Mouse (Mus musculus): Measurements from ENCODE around the gene Glrx. TPM values are rescaled to one million over a fixed set of nuclear protein-coding genes. Genes with fewer than 3 reads are reported as not detected.
"Not testable (repeated sequence)": the region's sequence is repeated elsewhere in the genome, so short reads cannot be mapped to it uniquely, and the experiment has no call there.

The Glrx gene
- total RNA-seq, 4 experiments from 2014 or later: 48.1 to 55.0 (median 52.4) TPM

DNA sequence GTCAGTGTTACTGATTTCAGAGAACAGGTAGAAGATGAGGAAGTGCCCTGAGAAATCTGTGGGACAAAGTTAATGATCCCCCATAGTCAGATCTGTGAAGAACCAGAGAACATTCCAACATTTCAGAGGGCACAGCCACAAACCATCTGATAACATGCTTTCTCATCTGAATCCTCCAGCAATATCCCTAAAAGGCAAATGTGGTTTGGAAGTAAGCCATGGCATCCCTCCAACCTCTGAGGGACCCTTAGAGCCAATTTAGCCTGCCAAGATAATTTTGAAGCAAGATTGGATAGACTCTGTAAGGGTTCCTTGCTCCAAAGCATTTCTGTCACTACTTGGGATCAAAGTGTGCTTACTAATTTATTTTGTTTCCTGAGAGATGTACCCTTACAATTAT, 6.2 kb upstream of the Glrx start:
- no peak for DNase-seq (ENCODE audit: low spot score in 2 of 2)

DNA sequence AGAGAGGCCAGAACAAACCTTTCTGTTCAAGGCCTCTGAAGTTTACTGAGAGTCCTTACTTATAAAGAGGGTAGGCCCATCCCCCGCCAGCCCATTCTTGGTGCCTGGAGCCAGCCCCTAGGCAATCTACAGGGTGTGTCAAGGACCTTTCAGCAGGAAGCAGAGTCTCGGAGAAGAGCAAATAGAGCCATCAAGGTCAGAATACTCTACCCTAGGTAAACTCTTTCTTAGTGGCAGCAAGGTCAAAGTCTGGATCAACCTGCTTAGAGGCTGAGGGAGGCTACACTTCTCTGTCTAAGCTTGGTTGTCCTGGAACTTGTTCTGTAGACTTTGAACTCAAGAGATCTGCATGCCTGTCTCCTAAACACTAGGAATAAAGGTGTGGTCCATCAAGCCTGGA, 4.2 kb upstream of the Glrx start:
- no peak for DNase-seq (ENCODE audit: low spot score in 2 of 2)

DNA sequence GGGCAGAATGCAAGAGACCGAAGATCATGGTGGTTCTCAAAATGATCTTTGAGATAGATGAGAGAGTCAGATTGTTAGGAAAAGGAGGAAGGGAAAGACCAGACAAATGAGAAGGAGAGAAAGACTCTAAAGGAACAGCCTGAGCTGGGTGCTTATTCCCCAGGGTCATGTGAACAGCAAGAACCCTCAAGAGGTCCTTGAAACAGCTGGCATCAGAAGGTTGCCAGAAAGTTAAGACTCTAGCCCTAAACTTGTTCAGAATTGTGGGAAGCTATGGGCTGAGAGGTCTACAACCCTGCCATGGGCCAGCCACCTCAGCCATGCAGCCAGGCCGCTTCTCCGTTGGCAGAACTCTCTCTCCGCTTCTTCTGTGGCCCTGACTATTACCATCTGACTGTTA, 1.2 kb upstream of the Glrx start:
- no peak for DNase-seq (ENCODE audit: low spot score in 2 of 2)

DNA sequence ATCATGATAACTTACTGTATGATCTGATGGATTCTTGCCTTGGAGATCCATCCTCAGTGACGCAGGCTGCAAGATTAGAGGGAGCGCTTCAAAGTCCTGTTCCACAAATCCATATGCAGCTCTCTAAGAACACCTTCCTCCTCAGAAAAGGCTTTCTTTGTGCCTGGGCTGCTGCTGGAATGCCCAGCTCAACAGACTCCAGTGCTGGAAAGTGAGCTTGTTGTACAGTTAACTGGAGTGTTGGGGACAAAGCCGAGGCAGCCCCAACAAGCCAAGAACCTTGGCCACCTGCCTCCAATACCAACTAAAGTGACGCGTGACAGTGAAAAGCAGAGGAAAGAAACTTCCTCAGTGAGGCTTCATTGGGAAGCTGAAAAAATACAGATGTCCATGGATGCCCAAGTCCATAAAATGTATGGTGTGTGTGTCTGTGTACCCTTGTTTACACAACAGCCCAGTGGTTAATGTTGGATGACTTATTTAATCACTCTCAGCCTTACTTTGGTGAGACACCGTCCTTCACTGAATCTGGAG, 1.2 kb downstream of the Glrx start:
- DNase-seq (ENCODE audit: low spot score in 2 of 2): peak in 1 of 2 experiments; percentile 14

DNA sequence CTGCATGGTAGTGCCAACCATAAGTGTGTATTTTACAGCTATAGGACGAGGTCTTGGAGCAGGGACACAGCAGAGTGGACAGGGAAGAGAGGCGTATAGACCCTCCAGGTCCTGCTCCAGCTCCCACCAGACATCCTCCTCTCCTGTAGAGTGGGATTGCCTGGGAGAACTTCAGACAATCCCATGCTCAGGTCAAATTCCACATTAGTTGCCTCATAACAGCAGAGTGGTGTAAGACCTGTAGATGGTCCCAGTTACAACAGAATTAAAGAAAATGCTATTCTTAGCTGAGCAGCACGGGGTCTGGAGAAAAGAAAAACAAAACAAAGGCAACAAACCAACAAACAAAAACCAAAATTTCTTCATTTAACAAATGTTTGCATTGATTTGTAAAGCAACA, 2.3 kb downstream of the Glrx start:
- DNase-seq (ENCODE audit: low spot score in 2 of 2): no peak

DNA sequence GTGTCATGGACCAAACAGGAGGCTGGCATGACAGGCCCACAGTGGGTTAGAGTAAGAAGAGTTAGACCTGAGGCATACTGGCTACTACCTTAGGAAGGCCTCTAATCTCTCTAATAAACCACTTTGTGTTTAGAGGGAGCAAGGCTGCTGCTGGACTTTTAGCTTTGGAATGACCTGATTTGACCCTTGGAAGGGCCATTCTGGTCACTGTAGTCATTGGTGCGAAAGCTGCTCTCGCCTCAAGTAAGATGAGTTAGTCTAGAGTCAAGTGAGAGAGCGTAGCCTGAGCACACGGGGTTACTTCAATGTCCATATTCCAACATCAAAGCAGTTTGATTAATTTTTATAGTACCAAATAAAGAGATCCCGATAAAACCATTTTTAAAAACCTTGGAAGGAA, 3.7 kb downstream of the Glrx start:
- DNase-seq (ENCODE audit: low spot score in 2 of 2): no peak

DNA sequence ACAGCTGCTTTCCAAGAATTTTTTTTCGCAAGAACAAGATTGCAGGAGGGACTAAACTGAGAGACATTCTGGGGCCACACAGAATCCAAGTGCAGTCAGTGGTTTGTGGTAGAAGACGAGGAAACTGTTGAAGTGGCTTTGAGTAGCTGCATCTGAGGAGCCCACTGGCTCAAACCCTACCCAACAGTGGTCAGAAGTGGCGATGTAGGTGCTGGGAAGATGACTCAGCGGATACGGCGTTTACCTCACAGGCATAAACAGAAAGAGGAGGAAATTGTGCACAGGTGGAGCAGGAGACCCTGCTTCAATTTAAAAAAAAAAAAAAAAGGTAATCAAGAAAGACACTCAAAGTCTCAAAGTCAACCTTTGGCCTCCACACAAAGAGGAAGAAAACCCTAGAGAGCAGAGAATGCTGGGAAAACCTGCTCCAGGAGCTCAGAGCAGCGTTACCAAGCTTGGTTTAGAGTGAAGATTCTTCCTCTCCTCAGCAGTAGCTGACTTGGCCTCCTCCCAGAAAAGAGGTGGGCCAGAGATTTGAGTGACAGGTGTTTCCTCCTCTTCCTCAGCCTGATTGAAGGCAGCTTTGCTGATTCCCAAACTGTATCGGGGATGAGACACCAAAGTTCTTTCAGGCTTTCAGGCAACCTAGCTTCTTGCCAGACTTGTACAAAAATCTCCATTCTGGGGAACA, 4.5 kb downstream of the Glrx start:
- no peak for DNase-seq (ENCODE audit: low spot score in 2 of 2)

DNA sequence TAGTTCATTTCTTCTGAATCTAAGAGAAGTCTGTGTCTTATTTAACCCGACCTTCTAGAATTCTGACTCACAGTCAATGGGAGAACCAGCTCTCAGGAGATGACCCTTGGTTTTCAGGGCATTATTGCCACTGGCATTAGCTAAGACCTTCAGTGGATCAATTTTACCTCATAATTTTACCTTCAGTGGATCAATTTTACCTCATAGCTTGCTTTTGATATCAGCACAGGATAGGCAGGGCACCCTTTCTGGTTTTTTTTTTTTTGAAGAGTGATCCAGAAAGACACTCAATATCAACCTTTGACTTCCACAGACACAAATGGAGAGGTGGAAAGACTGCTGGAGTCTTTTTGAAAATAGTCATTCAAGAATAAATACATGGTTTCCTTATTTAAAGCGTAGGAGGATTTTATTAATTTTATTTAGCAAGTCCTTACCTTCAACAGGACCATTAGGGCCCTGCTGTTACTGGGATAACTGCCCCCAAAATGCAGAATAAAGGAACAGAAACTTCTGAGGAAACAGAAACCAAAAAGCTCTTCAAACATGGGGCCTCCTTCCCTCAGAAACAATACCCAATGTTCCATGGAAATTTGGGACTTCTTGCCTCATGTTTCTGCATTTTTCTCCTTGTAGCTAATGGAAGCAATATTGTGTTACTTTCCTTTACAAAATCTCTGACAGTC, 5.3 kb downstream of the Glrx start:
- DNase-seq (ENCODE audit: low spot score in 2 of 2): no peak

DNA sequence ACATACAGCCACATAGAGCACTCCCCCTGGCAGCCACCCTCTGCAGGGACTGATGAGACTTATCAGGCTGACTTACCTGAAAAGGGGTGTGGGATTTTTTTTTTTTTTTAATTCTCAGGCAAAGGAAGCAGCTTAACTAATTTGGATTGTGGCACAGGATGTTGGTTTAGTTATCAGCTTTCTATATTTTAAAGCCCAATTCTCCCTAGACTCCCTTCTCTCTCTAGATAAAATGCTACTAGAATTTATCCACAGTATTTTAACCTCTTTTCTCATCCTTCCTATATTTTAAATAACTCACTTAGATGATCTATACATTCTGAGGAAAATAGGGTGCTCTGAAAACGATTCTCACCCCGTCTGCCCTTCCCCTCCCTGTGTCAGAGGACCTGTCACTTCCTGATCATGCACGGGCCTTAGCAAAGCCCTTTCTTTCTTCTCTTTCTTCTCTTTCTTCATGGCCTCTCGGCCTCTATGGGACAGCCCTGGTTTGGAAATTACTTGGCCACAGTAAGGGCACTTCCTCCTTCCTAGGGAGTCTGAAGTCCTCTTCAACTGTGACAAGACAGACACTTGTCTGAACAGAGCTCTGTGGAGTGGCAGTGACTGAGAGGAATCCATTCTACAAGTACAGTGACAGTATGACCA, 6.0 kb downstream of the Glrx start:
- no peak for DNase-seq (ENCODE audit: low spot score in 2 of 2)

DNA sequence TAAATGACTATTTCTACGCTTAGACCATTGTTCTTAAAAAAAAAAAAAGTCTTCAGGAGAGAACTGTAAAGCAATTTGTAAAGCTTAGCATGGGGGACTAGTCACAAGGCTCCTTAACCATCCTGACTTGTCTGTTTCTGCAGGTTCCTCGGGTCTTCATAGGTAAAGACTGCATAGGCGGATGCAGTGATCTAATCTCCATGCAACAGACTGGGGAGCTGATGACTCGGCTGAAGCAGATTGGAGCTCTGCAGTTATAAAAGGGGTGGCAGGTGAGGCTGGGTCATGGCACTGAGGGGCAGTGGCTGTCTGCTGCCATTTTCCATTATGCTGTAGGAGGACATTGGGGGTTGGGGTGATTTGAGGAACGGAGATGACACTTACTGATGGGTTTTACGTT, 7.4 kb downstream of the Glrx start:
- DNase-seq (ENCODE audit: low spot score in 2 of 2): no peak

DNA sequence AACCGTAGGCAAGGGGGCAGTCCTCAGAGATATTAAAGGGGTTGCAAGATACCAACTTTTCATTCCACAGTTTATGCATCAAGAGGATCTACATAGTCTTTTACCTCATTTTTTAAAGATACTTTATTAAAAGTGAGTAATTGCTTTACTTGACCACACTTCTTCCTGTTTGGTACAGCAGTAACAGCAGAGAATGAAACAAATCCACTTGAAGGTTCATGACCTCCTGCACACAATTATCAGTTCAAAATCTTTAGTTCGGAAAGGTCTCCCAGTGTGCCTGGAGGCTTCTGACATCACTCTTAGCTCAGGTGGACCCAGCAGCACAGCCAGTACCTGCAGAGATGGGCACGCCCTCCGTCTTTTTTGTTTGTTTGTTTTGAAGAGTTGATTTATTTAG, 12.4 kb downstream of the Glrx start:
- no peak for DNase-seq (ENCODE audit: low spot score in 2 of 2)

DNA sequence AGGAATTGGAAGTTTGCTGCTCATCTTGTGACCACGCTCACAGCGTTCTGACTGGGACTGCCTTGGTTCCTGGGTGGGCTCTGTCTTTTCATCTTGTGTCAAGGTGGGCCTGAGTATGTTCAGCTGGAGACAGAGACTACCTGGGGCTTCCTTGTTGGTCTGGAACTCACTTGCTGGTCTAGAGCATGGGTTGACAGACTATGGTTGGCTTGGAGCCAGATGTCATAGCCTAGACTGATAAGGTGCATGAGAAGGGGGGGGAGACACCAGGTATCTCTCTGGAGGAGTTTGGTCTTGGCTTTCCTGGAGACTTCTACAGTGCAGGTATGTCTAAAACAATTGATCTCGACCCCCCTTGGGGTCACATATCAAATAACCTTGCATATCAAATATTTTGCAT, 13.4 kb downstream of the Glrx start:
- no peak for DNase-seq (ENCODE audit: low spot score in 2 of 2)

DNA sequence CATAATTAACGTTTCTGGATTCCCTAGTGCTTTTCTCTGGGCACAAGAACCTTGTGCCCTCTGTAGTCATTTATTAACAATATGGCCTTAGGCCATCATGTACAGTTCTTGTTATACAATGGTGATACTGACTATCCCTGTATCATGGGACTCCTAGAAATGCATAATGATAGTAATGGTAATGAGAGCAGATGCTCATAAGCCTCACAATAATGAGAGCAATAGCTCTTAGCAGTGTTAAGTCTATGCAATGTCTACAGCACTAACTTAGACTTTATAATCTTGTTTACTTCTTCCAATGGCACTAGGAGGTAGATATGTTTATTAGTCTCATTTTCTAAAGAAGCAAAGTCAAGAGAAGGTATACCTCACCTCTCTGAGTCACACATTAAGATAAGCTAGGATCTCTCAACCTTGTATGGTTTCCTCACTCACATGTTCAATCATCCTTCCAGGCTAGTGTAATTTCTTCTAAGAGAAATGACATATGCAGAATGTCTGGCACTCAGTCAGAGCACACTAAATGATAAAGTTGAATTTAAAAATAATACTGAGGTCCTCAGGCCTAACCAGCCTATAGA, 19.7 kb downstream of the Glrx start:
- DNase-seq (ENCODE audit: low spot score in 2 of 2): no peak

DNA sequence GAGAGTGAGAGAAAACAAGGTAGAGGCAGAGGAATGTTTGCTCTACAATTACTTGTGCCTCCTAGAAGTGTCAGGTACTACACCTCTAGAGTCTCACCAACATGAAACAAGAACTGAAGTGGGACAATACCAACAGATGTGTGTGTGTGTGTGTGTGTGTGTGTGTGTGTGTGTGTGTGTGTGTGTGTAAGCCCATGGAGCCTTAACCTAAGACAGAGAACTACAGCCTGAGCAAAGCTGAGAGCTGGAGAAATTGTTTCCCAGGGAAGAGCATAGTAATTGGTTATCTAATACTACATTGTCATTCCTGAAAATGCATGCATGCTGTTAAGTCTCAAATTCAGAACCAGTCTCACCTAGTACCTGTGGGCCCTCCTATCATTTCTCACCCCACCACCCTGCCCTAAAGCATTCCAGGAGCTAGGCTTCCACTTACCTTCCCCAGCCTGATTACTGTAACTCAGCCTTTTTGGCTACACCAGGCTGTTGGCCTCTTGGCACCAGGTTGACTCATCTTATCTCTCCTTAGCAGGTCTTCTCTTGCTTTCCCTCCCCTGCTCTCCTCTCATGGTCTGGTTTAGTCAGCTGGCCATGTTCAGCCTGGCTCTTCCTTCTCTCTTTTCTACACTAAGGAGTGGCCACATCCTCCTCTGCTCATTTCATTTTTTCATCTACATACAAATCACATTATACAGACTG, 26.0 kb downstream of the Glrx start:
- no peak for DNase-seq (ENCODE audit: low spot score in 2 of 2)

DNA sequence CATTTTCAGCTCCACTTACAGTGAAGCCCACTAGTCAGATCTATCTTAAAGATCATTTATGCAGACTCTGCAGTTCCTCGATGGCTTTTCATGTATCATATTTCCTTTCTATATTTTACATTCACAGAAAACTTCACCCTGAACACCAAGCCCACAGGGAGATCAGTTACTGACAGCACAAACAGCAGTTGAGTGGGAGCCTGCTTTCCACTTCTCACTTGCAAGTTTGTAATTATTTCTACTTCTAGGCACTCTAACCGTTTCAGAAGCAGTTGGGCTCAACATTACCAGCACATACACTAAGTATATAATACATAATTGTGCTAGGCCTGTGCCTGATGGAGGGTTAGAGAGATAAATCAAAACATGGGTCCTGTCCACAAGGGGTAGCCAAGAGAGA, 28.2 kb downstream of the Glrx start:
- peak in 1 of 2 experiments; percentile 36 for DNase-seq (ENCODE audit: low spot score in 2 of 2)

DNA sequence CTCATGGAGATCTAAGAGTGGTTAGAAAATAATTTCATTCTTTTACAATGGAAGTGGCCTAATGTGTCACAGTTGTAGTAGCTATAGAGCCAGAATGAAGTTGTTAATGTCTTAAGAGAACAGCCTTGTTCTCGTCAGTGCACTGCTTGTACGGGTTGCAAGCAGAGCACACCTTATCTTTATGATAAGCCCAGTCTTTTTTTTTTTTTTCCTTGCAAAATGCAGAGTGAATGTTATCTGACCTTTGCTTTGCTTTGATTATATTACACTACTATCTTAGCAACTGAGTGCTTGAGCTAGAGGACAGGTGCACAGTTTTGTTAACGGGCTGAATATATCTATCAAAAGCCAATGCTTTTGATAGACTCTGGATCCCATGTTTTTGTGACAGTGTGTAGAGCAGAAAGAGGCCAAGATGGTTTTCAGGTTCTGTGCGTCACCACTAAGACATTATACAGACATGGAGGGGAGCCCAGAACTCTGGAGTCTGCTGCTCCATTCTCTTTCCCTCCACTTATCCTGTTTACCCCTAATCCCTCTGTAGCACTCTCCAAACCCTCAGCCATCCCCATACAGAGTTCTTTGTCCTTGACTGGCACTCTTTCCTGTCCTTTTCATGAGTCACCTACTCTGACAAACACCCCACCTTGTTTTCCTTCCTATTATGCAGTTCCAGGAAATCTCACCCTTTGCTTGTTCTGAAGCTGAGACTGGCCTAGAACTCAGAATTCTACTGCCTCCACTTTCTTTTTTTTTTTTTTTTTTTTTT, 35.1 kb downstream of the Glrx start:
- no peak for DNase-seq (ENCODE audit: low spot score in 2 of 2)

DNA sequence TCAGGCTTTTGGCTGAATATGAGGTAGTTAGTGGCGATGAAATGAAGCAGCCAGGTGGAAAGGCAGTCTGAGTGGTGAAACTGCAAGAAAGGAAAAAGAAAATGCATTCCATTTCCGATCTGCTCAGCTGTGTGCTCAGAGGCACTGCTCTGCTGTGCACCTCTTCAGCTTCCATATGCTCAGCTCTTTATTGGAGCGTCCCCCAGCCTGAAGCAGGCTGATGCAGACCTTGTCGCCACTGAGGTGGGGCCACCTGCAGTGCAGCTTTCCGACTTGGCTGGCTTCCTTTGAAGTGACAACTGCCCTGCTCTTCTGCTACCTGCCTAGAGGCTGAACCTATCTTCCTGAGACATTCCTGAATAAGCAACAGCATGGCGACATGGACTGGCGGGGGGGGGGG, 36.5 kb downstream of the Glrx start:
- not testable (repeated sequence) for DNase-seq (ENCODE audit: low spot score in 2 of 2)

DNA sequence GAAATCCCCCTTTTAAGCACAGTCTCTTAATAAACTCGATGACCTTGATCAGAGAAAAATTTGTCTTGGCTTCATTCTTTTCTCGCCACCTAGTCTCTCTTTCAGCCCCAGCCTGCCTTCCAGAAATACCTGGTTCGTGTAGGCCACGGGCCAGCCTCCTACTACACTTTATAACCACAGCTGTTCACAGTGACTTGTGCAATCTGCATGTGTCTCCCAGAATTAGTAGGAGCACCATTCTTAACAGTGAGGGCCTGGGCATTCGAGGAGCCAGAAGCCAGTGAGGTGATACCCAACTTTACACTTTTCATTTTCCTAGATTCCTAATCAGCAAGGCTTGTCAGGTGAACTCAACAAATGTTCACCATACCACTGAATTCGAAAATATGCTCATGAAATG, 36.9 kb downstream of the Glrx start:
- no peak for DNase-seq (ENCODE audit: low spot score in 2 of 2)

DNA sequence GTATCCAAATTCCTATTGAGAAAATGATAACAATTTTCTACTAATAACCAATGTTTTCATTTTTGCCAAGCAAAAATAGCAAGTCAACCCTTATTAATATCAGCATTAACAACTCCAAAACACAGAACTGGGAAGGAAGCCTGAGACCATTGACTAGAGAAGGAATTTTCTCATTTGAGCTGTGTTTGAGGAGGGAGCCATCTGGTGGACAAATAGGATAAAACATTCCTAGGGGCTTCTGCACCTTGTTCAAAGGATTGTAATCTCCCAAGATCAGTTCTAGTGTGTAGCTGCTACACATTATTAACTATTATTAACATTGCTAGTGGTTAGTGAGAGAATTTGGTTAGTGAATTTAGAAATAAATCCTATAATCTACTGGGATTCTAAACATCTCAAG, 38.2 kb downstream of the Glrx start:
- no peak for DNase-seq (ENCODE audit: low spot score in 2 of 2)

DNA sequence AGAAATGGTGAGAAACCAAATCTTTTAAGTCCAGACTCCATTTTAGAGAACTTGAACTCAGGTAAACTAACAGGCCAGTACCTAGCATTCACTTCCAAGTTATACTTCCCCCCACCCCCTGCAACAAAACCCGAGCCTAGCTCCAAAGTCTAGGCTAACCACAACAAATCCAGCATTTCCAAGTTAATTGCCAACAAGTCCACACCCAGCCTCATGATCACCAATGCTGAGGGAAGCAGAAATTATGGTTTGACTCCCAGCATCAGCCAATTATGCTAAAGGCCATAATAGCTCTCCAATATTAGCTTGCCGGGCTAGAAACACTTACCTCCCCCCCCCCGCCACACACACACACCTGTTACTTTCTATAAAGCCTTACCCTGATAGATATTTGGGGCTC, 40.1 kb downstream of the Glrx start:
- DNase-seq (ENCODE audit: low spot score in 2 of 2): no peak

DNA sequence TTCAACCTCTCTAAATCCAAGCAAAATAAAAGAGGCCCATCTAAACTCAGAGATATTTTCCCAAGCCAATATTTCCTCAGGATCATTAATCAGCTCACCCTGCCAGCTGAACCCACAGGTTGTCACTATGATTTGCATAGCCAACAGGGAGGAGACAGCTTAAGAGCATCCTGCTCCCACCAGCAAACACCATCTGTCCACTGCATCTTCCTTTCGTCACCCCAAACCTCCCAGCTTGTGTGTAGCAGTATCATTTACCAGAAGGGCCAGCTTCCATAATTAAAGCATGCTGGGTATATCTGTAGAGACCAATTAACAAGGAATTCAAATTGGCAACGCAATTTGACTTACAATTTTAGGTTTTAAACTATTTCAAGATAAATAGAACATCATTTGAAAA, 40.8 kb downstream of the Glrx start:
- DNase-seq (ENCODE audit: low spot score in 2 of 2): no peak
